Mouse (Mus musculus) limb, embryonic 10.5 days (tissue): ENCODE measurements around the gene Zw10. TPM values are rescaled to one million over a fixed set of nuclear protein-coding genes. Genes with fewer than 3 reads are reported as not detected.

Experiments used
- DNase-seq: peaks from one replicate; pipeline ENCODE4 v3.0.0-alpha.2; 2017; ENCODE audit warnings: low spot score
- H3K27ac ChIP-seq: fragments of 300-500 bp; sonication (generic); 2 replicates; pipeline ENCODE4 v1.5.1; 2016; ENCODE audit warnings: mild to moderate bottlenecking
- H3K27me3 ChIP-seq: fragments of 300-500 bp; sonication (generic); 2 replicates; pipeline ENCODE4 v1.6.1; 2016; ENCODE audit warnings: low read depth, mild to moderate bottlenecking; ENCODE audit not compliant: poor library complexity, severe bottlenecking
- H3K36me3 ChIP-seq: fragments of 300-500 bp; sonication (generic); 2 replicates; pipeline ENCODE4 v1.6.1; 2016; ENCODE audit warnings: mild to moderate bottlenecking, moderate library complexity
- H3K4me1 ChIP-seq: fragments of 300-500 bp; sonication (generic); 2 replicates; pipeline ENCODE4 v1.6.1; 2016
- H3K4me3 ChIP-seq: fragments of 300-500 bp; sonication (generic); 2 replicates; pipeline ENCODE4 v1.5.1; 2016; ENCODE audit warnings: mild to moderate bottlenecking, moderate library complexity
- H3K9me3 ChIP-seq: fragments of 300-500 bp; sonication (generic); replicated peaks from 2 replicates; pipeline ENCODE4 v1.6.1; 2016; ENCODE audit warnings: mild to moderate bottlenecking
- WGBS: fragments of 180-500 bp; shearing (Covaris S2); methylation state at CpG from one replicate; pipeline ENCODE4 v1.1.7; 2016; 5-methylcytosine and 5-hydroxymethylcytosine counted together
- polyA plus RNA-seq: library from polyadenylated mRNA; unstranded; fragments of >200 nt; fragmentation: Nextera tagmentation; extraction: Ambion mirVana; gene quantifications from 2 replicates; pipeline ENCODE4 v1.2.1, GENCODE M21; 2016

The Zw10 gene
- 53.5 and 57.9 TPM in 2 replicates for polyA plus RNA-seq

DNA sequence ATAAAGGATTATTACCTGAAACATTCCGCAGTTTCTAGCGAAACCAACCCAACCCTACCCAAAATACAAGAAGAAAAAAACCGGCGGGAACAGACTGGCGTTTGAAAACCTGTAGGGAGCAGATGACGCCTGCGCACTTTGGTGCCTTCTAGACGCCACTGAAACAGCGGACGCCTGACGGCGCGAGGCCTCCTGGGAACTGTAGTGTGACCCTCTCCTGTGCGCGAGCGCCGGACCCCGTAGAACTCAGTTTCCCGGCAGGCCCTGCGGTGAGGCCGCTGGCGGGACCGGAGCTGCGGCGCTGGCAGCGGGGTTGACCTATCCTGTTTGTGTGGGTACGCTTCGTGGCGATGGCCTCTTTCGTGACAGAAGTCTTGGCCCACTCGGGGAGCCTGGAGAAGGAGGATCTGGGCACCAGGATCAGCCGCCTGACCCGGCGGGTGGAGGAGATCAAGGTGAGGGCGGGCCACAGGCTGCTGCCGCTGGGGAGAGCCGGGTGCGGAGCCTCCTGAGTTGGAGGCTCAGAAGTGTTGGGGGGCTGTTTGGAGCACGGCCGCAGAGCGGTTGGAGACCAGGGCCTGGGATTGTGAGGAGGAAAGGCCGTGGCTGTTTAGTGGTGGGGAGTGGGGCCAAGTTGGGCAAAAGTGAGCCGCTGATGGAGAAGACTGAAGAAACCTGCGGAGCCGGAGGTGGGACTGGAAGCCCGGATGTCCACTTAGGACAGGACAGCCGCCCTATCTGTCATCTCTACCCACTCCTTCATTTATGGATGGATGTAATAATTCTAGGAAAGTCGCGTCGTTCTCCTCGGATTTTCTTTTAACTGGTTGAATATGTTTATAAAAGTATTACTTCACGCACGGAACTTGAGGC, at the start of gene Zw10:
Gene Zw10 (plus strand): TSS at position 281 of the 873 bp plus-strand sequence.
- H3K27ac ChIP-seq = peak within 1 kb of the TSS; percentile 91
- no peaks in the 10 kb centered on the region for H3K27me3 ChIP-seq
- H3K36me3 ChIP-seq = peaks cover 26% of the 10 kb centered on the region
- H3K4me3 ChIP-seq = peak within 1 kb of the TSS; percentile 91
- DNase-seq = peak; percentile 95
- H3K4me1 ChIP-seq = peaks cover 12% of the 10 kb centered on the region; the same call in 1 of the 2 replicates
- under 1% methylated on average over 53 of the region's 53 CpGs for WGBS
- no peaks in the 10 kb centered on the region for H3K9me3 ChIP-seq

DNA sequence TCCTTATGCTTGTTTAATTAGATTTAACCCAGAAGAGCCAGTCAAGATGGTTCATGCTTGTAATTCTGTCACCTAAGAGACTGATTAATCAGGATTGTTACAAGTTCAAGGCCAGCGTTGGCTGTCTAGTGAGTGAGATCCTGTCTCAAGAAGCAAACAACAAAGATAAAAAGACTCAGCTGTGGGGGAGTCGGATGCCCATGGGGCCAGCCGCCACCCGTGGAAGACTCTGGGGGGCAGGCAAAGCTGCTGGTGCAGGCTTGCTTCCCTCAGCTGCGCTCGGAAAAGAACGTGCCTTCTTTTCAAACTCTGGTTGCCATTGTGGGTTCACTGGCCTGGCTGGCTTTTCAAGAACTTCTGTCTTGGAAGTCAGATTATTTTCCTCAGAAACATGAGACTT, 39.6 kb upstream of the Zw10 start:
- WGBS = 81% methylated on average over 7 of the region's 7 CpGs

DNA sequence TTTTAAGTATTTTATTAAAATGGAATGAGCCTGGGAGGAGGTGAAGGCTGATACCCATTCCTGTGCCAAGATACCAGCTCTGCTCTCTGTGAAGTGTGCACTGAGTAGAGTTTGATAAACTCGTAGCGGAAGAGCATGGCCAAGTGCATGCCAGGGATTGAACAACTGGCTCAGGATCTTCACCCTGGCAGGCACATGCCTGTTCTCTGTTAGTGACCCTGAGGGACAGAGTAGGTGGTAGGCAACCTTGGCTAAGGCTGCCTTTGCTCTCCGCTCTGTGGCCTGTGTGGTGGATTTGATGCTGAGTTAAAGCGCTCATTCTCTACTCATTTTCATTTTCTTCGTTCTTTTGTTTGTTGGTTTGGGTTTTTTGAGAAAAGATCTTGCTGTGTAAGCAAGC, 34.1 kb upstream of the Zw10 start:
- no peak for DNase-seq
- 93% methylated on average over 5 of the region's 5 CpGs for WGBS
- Histone ChIP-seq H3K4me1 (no peaks in the 10 kb centered on the region), H3K9me3 (no peaks in the 10 kb centered on the region), H3K27ac (no peak overlapping the region), H3K27me3 (no peaks in the 10 kb centered on the region), H3K4me3 (no peak overlapping the region), H3K36me3 (peaks cover 71% of the 10 kb centered on the region)

More for the DNA sequence above, 39.6 kb upstream of the Zw10 start:
- H3K9me3 ChIP-seq = no peaks in the 10 kb centered on the region
- H3K4me1 ChIP-seq = no peaks in the 10 kb centered on the region
- no peaks in the 10 kb centered on the region for H3K27me3 ChIP-seq
- no peak overlapping the region for H3K27ac ChIP-seq
- DNase-seq = no peak
- no peak overlapping the region for H3K4me3 ChIP-seq
- peaks cover 85% of the 10 kb centered on the region for H3K36me3 ChIP-seq

DNA sequence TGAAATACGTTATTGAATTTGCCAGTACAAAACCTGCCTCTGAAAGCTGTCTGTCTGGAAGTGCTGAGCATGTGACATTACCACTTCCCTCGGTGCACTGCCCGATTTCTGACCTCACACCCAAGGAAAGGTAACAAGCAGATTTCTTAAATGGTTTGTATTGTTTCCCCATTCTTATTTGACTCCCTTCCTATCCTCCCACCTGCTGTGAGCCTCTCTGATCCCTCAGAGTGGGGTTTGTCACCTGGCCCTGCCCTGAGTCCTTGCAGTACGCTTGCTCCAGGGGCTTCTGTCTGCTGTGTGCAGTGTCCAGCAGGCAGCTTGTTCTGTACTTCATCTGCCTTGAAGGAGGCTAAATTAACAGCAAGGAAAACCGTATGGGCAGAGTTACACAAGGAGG, 31.5 kb upstream of the Zw10 start:
- H3K4me3 ChIP-seq = no peak overlapping the region
- 88% methylated on average over 5 of the region's 5 CpGs for WGBS
- no peaks in the 10 kb centered on the region for H3K9me3 ChIP-seq
- no peak overlapping the region for H3K27ac ChIP-seq
- no peaks in the 10 kb centered on the region for H3K27me3 ChIP-seq
- H3K36me3 ChIP-seq = peaks cover 74% of the 10 kb centered on the region
- no peak for DNase-seq
- H3K4me1 ChIP-seq = no peaks in the 10 kb centered on the region

DNA sequence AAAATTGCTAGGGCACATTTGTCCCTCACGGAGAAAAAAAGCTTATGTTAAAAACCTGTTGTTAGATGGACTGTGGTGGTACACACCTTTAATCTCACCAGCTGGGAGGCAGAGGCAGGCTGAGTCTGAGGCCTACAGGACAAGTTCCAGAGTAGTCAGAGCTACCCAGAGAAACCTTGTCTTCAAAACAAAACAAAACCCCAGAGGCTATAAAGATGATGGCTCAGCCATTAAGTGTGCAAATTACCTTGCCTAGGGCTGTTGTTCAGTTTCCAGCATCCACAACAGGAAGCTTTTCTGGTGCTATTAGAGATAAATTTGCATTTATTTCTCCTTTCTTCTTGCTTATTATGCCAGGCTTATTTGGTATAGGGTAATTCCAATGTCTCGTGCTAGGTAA, 30.9 kb upstream of the Zw10 start:
- Histone ChIP-seq H3K27me3 (no peaks in the 10 kb centered on the region), H3K27ac (no peak overlapping the region), H3K4me3 (no peak overlapping the region), H3K4me1 (no peaks in the 10 kb centered on the region), H3K9me3 (no peaks in the 10 kb centered on the region), H3K36me3 (peaks cover 75% of the 10 kb centered on the region)
- WGBS = 86% methylated on average over 2 of the region's 2 CpGs
- no peak for DNase-seq

DNA sequence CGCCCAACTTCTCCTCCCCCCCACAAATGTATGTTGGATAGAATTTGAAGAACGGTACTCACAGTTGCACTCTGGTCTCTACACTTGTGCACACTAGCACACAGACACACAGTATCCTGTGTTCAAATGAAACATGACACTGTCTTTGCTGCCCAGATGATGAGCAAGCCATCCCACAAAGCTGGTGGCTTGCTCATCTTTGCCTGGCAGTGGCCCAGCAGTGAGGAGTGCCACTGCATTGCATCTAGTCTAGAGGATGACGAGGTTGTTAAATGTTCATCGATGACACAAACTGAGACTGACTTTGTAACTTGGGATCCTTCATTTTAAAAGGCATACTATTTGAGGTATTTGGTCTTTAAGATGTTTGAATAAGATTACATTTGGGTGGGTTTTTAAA, 20.6 kb upstream of the Zw10 start:
- peaks cover 94% of the 10 kb centered on the region for H3K36me3 ChIP-seq

DNA sequence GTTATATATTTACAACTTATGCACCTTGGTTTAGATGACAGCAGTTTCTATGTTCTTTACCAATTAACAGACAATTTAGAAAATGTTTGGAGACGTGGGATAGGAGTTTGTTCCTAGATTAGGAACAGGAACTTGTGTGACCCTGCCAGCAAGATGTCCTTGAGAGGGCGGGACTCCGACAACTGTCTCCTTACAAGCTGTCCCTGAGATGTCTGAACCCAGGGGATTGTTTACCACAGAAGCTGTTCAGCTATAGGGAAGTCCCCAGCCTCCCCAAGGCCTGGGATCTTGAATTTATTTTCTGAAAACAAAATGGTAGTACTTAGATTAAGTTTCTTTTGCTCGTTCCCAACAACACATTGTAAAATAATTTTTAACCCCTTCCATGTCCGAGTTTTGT, 4.5 kb upstream of the Zw10 start:
- no peak overlapping the region for H3K4me3 ChIP-seq
- 86% methylated on average over 5 of the region's 5 CpGs for WGBS
- no peaks in the 10 kb centered on the region for H3K36me3 ChIP-seq
- H3K27ac ChIP-seq = no peak overlapping the region
- H3K27me3 ChIP-seq = no peaks in the 10 kb centered on the region
- H3K4me1 ChIP-seq = 0 out of 2 replicates have a peak, but pooled peaks cover 4% of the 10 kb centered on the region
- H3K9me3 ChIP-seq = no peaks in the 10 kb centered on the region
- no peak for DNase-seq

More for the DNA sequence above, 20.6 kb upstream of the Zw10 start:
- Histone ChIP-seq H3K4me3 (no peak overlapping the region), H3K9me3 (no peaks in the 10 kb centered on the region), H3K4me1 (no peaks in the 10 kb centered on the region), H3K27me3 (no peaks in the 10 kb centered on the region), H3K27ac (no peak overlapping the region)
- no peak for DNase-seq
- 97% methylated on average over 4 of the region's 4 CpGs for WGBS

DNA sequence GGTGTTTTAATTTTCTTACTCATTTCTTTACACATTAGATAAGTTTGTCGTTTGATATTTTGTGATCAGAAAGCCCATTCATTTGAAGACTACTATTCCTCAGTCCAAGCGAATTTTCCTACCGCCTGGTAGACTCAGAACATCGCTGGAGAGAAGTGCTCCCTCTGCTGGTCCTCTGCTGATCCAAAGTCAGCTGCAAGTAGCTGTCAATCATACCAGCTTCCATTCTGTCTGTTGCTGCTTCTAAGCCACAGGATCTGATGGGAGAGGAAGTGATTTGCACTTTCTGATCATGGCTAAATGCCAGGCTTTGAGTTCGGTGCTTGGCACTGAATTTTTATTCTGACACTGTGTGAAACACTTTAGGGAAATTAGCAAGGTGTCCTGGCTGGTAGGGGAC, 4.1 kb upstream of the Zw10 start:
- 20% methylated on average over 5 of the region's 5 CpGs for WGBS
- no peak overlapping the region for H3K27ac ChIP-seq
- H3K4me3 ChIP-seq = no peak overlapping the region
- no peaks in the 10 kb centered on the region for H3K36me3 ChIP-seq
- H3K9me3 ChIP-seq = no peaks in the 10 kb centered on the region
- H3K4me1 ChIP-seq = peaks cover 7% of the 10 kb centered on the region; the same call in 1 of the 2 replicates
- no peaks in the 10 kb centered on the region for H3K27me3 ChIP-seq
- DNase-seq = peak; percentile 60

DNA sequence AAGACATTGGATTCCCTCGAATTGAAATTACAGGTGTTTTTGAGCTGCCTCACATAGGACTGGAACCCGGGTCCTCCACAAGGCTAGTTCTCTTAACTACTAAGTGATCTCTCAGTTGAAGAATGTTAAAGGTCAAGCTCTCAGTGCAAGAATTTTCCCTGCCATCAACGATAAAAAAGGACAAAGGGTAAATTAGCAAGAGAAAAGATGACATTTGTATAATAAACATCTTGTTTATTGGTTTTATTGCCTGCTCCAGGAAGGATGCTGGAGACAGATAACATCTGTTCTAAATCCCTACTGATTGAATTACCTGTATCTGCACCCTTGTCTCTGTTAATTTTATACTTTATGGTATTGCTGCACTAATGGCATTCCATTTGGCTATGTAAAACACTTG, 1.4 kb upstream of the Zw10 start:
- whole genome bisulfite sequencing = 80% methylated on average over 3 of the region's 3 CpGs
- no peak overlapping the region for H3K27ac ChIP-seq
- H3K9me3 ChIP-seq = no peaks in the 10 kb centered on the region

DNA sequence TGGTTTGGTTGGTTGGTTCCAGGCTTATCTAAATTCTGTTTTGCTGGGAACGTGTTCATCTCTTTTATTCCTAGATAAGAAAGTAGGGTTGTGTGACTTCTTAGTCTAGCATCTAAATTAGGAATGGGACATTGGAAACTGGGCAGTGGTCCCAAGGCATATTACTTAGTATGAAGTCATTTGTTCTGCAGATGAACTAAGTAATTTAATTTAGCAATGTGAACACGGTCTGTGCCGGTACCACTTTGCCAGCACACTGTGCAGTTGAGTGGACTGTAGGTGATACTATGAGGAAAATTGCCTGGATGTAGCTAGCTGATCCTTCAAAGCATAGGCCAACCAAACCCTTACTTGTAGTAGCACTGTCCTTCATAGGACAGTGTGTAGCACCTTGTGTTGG, 21.4 kb downstream of the Zw10 start:
- no peak overlapping the region for H3K4me3 ChIP-seq
- 97% methylated on average over 3 of the region's 3 CpGs for WGBS
- no peak overlapping the region for H3K27ac ChIP-seq
- peaks cover 85% of the 10 kb centered on the region for H3K36me3 ChIP-seq
- DNase-seq = no peak
- no peaks in the 10 kb centered on the region for H3K27me3 ChIP-seq
- H3K4me1 ChIP-seq = no peaks in the 10 kb centered on the region
- H3K9me3 ChIP-seq = no peaks in the 10 kb centered on the region

More for the DNA sequence above, 1.4 kb upstream of the Zw10 start:
- H3K27me3 ChIP-seq = no peaks in the 10 kb centered on the region
- peaks cover 12% of the 10 kb centered on the region; the same call in 1 of the 2 replicates for H3K4me1 ChIP-seq
- H3K4me3 ChIP-seq = no peak overlapping the region
- peaks cover 14% of the 10 kb centered on the region for H3K36me3 ChIP-seq
- DNase-seq = no peak

DNA sequence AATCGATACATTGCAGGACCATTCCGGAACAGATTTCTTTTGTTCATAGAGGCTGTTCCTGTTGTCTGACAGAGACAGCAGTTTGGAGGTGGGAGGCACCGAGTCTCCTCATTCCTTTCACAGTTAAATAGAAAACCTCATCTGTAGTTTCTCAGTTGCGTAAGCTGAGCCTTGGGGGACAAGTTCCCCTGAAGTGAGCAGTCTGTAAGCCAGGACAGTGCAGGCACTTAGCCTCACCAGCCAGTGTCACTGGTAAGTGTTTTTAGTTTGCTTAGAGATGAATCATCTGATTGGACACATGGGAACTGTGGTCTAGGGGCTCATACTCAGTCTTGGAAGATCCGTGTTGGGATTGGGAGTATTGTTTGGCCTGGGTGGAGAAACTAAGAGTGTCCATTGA, 25.7 kb downstream of the Zw10 start, which contains the start of gene Tmprss5:
Gene Tmprss5 (plus strand): TSS at position 154 of the 400 bp plus-strand sequence.
- Histone ChIP-seq H3K4me1 (no peaks in the 10 kb centered on the region), H3K9me3 (no peaks in the 10 kb centered on the region), H3K4me3 (no peak within 1 kb of the TSS), H3K36me3 (peaks cover 47% of the 10 kb centered on the region), H3K27me3 (no peaks in the 10 kb centered on the region), H3K27ac (no peak within 1 kb of the TSS)
- 78% methylated on average over 5 of the region's 5 CpGs for WGBS
- DNase-seq = no peak

DNA sequence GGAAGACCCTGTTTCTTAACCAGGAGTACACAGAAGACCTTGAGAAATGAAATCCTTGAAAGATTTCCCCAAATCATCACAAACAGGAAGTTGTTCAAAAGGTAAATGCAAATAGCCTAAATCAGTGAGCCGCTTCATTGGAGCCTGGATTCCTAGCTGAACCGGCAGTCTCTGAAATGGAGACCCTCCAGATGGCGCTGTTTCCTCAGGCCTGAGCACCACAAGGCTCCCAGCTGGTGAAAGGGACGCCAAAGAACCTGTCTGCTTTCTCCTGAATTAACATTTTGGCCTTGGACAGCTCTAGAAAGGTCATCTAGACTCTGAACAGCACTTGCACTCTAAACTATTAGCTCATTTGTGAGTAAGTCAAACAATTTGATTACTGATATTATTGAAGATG, 26.1 kb downstream of the Zw10 start:
- no peaks in the 10 kb centered on the region for H3K9me3 ChIP-seq
- peaks cover 42% of the 10 kb centered on the region for H3K36me3 ChIP-seq
- no peaks in the 10 kb centered on the region for H3K4me1 ChIP-seq
- H3K27me3 ChIP-seq = no peaks in the 10 kb centered on the region
- 12% methylated on average over 4 of the region's 4 CpGs for WGBS
- DNase-seq = peak; percentile 79
- H3K4me3 ChIP-seq = no peak overlapping the region
- no peak overlapping the region for H3K27ac ChIP-seq

DNA sequence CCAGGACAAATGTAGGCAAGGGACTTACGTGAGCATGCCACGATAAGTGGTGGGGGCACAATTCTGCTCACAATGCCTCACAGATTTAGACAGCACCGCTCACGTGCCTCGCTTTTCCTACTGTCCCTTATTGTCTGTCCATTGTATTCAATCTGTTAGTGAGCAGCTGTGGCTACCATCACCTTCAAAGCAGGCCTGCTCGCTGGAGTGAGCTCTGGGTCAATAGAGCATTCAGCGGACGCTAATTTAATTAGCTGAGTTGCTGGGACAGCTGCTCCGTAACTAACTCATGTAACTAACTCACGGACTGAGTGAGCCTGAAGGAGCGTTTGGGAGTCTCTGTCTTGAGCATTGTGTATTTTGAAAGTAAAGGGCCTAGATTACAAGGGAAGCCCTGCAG, 31.9 kb downstream of the Zw10 start:
- no peaks in the 10 kb centered on the region for H3K9me3 ChIP-seq
- no peak for DNase-seq
- H3K27ac ChIP-seq = no peak overlapping the region
- H3K27me3 ChIP-seq = no peaks in the 10 kb centered on the region
- H3K4me1 ChIP-seq = peaks cover 4% of the 10 kb centered on the region
- H3K4me3 ChIP-seq = no peak overlapping the region
- H3K36me3 ChIP-seq = 0 out of 2 replicates have a peak, but pooled peaks cover 2% of the 10 kb centered on the region
- 52% methylated on average over 11 of the region's 11 CpGs for WGBS
